Mouse (Mus musculus) neural tube, embryonic 12.5 days (tissue): Measurements from ENCODE around the gene Hils1. TPM values are rescaled to one million over a fixed set of nuclear protein-coding genes. Genes with fewer than 3 reads are reported as not detected.
A peak's percentile ranks its signal among the peaks of the same experiment; 100 is the strongest.

ENCODE experiments used
- ATAC-seq: fragments of 200-750 bp; cut with Nextera tagmentation; 2 replicates; pipeline ENCODE4 v1.8.0; 2017; ENCODE audit warnings: low read depth, mild to moderate bottlenecking, moderate TSS enrichment, moderate library complexity; ENCODE audit not compliant: low FRiP score
- H3K27ac ChIP-seq: fragments of 300-500 bp; sonication (generic); 2 replicates; pipeline ENCODE4 v1.5.1; 2016
- H3K27me3 ChIP-seq: fragments of 300-500 bp; sonication (generic); replicated peaks from 2 replicates; pipeline ENCODE4 v1.6.1; 2016; ENCODE audit warnings: mild to moderate bottlenecking
- H3K36me3 ChIP-seq: fragments of 300-500 bp; sonication (generic); 2 replicates; pipeline ENCODE4 v1.6.1; 2016; ENCODE audit warnings: mild to moderate bottlenecking
- H3K4me1 ChIP-seq: fragments of 300-500 bp; sonication (generic); 2 replicates; pipeline ENCODE4 v1.6.1; 2016
- H3K4me2 ChIP-seq: fragments of 300-500 bp; sonication (generic); replicated peaks from 2 replicates; pipeline ENCODE4 v1.6.1; 2016; ENCODE audit warnings: mild to moderate bottlenecking
- H3K4me3 ChIP-seq: fragments of 300-500 bp; sonication (generic); 2 replicates; pipeline ENCODE4 v1.5.1; 2016
- H3K9ac ChIP-seq: fragments of 300-500 bp; sonication (generic); 2 replicates; pipeline ENCODE4 v1.6.1; 2016; ENCODE audit warnings: mild to moderate bottlenecking
- H3K9me3 ChIP-seq: fragments of 300-500 bp; sonication (generic); 2 replicates; pipeline ENCODE4 v1.6.1; 2016; ENCODE audit warnings: mild to moderate bottlenecking
- WGBS: fragments of 180-500 bp; shearing (Covaris S2); methylation state at CpG from one replicate; pipeline ENCODE4 v1.1.7; 2016; 5-methylcytosine and 5-hydroxymethylcytosine counted together
- polyA plus RNA-seq: library from polyadenylated mRNA; unstranded; fragments of >200 nt; fragmentation: Nextera tagmentation; extraction: Ambion mirVana; gene quantifications from 2 replicates; pipeline ENCODE4 v1.2.1, GENCODE M21; 2016

Gene Hils1
- polyA plus RNA-seq, 1 experiment from 2014 or later = not detected

GRCm38 (mm10) chr11:94991641-94992479 is 24.5 kb downstream of the Hils1 start:
- Histone ChIP-seq H3K4me3 (peak overlapping the region; percentile 93), H3K27ac (0 out of 2 replicates have a peak overlapping the region, but pooled peaks have one; percentile 8), H3K4me2 (peak overlapping the region; percentile 88), H3K36me3 (peaks cover 16% of the 10 kb centered on the region), H3K9me3 (no peaks in the 10 kb centered on the region), H3K4me1 (peaks cover 63% of the 10 kb centered on the region), H3K9ac (peak overlapping the region; percentile 97), H3K27me3 (no peaks in the 10 kb centered on the region)
- ATAC-seq = no peak
- WGBS = under 1% methylated on average over 99 of the region's 99 CpGs

DNA sequence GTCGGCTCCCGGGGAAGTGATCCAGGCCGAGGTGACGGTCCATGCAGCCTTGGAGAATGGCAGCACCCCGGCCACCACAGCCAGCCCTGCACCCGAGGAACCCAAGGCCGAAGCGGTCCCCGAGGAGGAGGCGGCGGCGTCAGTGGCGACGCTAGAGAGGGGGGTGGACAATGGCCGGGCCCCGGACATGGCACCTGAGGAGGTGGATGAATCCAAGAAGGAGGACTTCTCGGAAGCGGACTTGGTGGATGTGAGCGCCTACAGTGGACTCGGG is 25.0 kb downstream of the Hils1 start:
- 0 out of 2 replicates have a peak overlapping the region, but pooled peaks have one; percentile 8 for H3K27ac ChIP-seq
- H3K4me1 ChIP-seq = peaks cover 60% of the 10 kb centered on the region

DNA sequence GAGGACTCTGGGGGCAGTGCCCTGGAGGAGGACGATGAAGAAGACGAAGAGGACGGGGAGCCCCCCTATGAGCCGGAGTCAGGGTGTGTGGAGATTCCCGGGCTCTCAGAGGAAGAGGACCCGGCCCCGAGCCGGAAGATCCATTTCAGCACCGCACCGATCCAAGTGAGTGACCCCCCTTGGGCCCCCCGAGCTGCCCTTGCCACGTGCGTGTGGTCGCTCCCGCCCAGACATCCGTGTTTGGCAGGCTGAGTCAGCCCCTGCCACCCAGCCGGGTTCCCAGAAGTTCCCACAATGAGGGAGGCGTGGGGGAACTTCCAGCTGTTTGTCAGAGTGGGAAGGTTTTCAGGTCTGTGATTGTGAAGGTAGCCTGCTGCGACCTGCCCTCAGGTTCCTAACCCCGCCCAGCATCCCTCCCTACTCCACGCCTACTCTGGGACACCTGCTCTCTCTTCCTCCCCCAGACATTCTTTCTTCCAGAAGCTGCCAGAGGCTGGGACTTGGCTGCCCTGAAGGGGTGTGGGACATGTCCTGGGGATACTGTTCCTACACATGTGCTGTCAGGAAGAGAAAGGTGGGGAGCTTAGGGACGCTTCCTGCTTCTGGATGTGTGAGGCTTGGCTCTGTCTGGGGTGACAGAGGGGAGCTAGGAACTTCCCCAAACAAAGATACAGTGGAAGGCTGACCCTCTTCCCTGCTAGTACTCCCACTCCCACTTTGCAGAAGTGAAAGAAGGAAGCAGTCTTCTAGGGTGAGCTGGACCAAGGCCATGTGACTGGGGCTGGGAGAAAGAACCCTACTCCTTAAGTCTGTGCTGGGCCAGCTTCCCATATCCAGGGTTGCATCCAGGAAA is 25.6 kb downstream of the Hils1 start:
- Histone ChIP-seq H3K27me3 (no peaks in the 10 kb centered on the region), H3K4me3 (peak overlapping the region; percentile 93), H3K36me3 (peaks cover 27% of the 10 kb centered on the region), H3K9ac (peak overlapping the region; percentile 97), H3K27ac (no peak overlapping the region), H3K4me2 (peak overlapping the region; percentile 88), H3K4me1 (peaks cover 64% of the 10 kb centered on the region), H3K9me3 (no peaks in the 10 kb centered on the region)
- WGBS = 2% methylated on average over 22 of the region's 22 CpGs
- ATAC-seq = no peak

More for the DNA sequence above, 25.0 kb downstream of the Hils1 start:
- no peak for ATAC-seq
- Histone ChIP-seq H3K36me3 (peaks cover 22% of the 10 kb centered on the region), H3K4me2 (peak overlapping the region; percentile 88), H3K9me3 (no peaks in the 10 kb centered on the region), H3K27me3 (no peaks in the 10 kb centered on the region), H3K4me3 (peak overlapping the region; percentile 93), H3K9ac (peak overlapping the region; percentile 97)
- WGBS = 2% methylated on average over 20 of the region's 20 CpGs

- Histone ChIP-seq H3K27me3 (no peaks in the 10 kb centered on the region), H3K36me3 (peaks cover 40% of the 10 kb centered on the region), H3K4me3 (peak overlapping the region; percentile 93), H3K4me2 (peak overlapping the region; percentile 88), H3K4me1 (peaks cover 59% of the 10 kb centered on the region), H3K27ac (no peak overlapping the region), H3K9ac (peak overlapping the region; percentile 97), H3K9me3 (no peaks in the 10 kb centered on the region)
- WGBS = 59% methylated on average over 10 of the region's 10 CpGs
- ATAC-seq = no peak
Observed at GRCm38 (mm10) chr11:94994208-94994814, 26.9 kb downstream of the Hils1 start.

GRCm38 (mm10) chr11:94994947-94995772 is 27.8 kb downstream of the Hils1 start:
- 87% methylated on average over 11 of the region's 11 CpGs for WGBS
- peak overlapping the region; percentile 88 for H3K4me2 ChIP-seq
- H3K9ac ChIP-seq = peak overlapping the region; percentile 97
- no peak overlapping the region for H3K27ac ChIP-seq
- H3K4me1 ChIP-seq = peaks cover 60% of the 10 kb centered on the region
- no peaks in the 10 kb centered on the region for H3K27me3 ChIP-seq
- no peaks in the 10 kb centered on the region for H3K9me3 ChIP-seq
- H3K4me3 ChIP-seq = peak overlapping the region; percentile 93
- no peak for ATAC-seq
- H3K36me3 ChIP-seq = peaks cover 49% of the 10 kb centered on the region

DNA sequence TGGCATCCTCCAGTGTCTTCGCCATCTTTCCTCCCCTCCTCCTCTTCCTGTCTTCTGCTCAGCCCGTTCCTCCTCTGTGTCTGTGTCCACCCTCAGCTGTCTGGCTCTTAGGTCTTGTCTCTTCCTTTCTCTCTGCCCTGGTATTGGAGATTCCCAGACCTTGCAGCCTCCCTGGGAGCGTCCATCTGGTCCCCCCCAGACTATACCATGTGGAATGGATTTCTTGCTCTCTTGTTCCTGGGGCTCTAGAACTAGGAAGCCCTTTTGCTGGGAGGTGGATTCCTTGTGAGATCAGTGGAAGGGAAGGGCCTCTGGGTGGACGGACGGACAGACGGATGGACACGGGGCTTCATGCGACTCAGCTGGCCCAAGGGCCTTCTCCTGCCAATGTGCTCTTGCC is 28.7 kb downstream of the Hils1 start:
- Histone ChIP-seq H3K27ac (no peak overlapping the region), H3K9ac (peak overlapping the region; percentile 97; the same call in 1 of the 2 replicates), H3K4me2 (peak overlapping the region; percentile 88), H3K27me3 (no peaks in the 10 kb centered on the region), H3K36me3 (peaks cover 54% of the 10 kb centered on the region), H3K4me3 (0 out of 2 replicates have a peak overlapping the region, but pooled peaks have one; percentile 10), H3K9me3 (no peaks in the 10 kb centered on the region), H3K4me1 (peaks cover 65% of the 10 kb centered on the region)
- ATAC-seq = no peak
- 89% methylated on average over 8 of the region's 8 CpGs for WGBS

- 89% methylated on average over 6 of the region's 6 CpGs for WGBS
- no peak for ATAC-seq
- Histone ChIP-seq H3K9ac (no peak overlapping the region), H3K4me1 (peaks cover 73% of the 10 kb centered on the region), H3K36me3 (peaks cover 61% of the 10 kb centered on the region), H3K27ac (no peak overlapping the region), H3K4me3 (no peak overlapping the region), H3K27me3 (no peaks in the 10 kb centered on the region), H3K9me3 (no peaks in the 10 kb centered on the region), H3K4me2 (0 out of 2 replicates have a peak overlapping the region, but pooled peaks have one; percentile 14)
Observed at GRCm38 (mm10) chr11:94996984-94997383, 29.6 kb downstream of the Hils1 start.

- Histone ChIP-seq H3K9ac (no peak overlapping the region), H3K27me3 (no peaks in the 10 kb centered on the region), H3K4me1 (peaks cover 68% of the 10 kb centered on the region), H3K4me3 (no peak overlapping the region), H3K36me3 (peaks cover 67% of the 10 kb centered on the region), H3K9me3 (no peaks in the 10 kb centered on the region), H3K27ac (no peak overlapping the region), H3K4me2 (no peak overlapping the region)
- 74% methylated on average over 5 of the region's 5 CpGs for WGBS
- no peak for ATAC-seq
Observed at GRCm38 (mm10) chr11:94997596-94997995, 30.2 kb downstream of the Hils1 start.

DNA sequence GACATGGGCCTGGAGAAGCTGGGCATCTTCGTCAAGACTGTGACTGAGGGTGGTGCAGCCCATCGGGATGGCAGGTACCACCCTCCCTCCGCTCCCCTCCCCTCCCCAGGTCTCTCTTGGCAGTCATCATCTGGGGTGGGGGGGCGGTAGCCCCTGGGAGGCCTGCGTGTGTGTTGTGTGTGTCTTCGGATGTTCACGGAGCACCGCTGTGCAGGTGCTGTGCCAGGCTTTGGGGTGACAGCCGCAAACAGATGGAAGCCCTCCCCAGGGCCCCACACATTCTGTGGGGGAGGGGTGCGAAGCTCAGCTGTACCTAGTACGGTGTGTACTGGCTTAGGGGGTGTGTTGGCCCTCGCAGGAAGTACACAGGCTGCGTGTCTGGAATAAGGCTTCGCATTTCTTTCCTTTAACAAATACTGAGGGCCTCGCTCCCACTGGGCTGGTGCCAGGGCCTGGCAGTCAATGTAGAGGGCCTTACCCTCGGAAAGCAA is 30.7 kb downstream of the Hils1 start:
- H3K4me2 ChIP-seq = no peak overlapping the region
- H3K36me3 ChIP-seq = peaks cover 72% of the 10 kb centered on the region
- WGBS = 84% methylated on average over 16 of the region's 16 CpGs
- no peak overlapping the region for H3K9ac ChIP-seq
- no peak for ATAC-seq
- H3K27me3 ChIP-seq = no peaks in the 10 kb centered on the region
- H3K9me3 ChIP-seq = no peaks in the 10 kb centered on the region
- H3K4me1 ChIP-seq = peaks cover 63% of the 10 kb centered on the region
- no peak overlapping the region for H3K4me3 ChIP-seq
- no peak overlapping the region for H3K27ac ChIP-seq

DNA sequence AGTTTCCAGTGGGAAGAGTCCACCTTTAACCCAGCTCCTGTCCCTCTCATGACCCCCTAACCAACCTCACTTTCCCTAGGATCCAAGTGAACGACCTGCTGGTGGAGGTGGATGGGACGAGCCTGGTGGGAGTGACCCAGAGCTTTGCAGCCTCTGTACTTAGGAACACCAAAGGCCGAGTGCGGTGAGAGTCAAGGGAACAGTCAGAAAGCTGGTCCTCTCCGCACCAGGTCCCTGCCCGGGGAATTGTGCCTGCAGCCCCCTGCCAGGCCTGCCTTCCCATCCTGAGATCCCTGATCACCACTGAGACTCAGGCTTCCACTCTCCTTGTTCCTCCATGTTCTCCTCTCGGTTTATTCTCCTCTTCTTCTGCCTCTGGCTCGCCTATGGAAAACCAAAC is 32.7 kb downstream of the Hils1 start:
- peak overlapping the region; percentile 21 for H3K4me2 ChIP-seq
- WGBS = 73% methylated on average over 8 of the region's 8 CpGs
- H3K27me3 ChIP-seq = no peaks in the 10 kb centered on the region
- H3K9me3 ChIP-seq = no peaks in the 10 kb centered on the region
- no peak overlapping the region; the same call in 1 of the 2 replicates for H3K4me3 ChIP-seq
- ATAC-seq = no peak
- H3K9ac ChIP-seq = 0 out of 2 replicates have a peak overlapping the region, but pooled peaks have one; percentile 29
- peaks cover 43% of the 10 kb centered on the region for H3K4me1 ChIP-seq
- peaks cover 88% of the 10 kb centered on the region for H3K36me3 ChIP-seq
- H3K27ac ChIP-seq = peak overlapping the region; percentile 46; the same call in 1 of the 2 replicates

- Histone ChIP-seq H3K4me3 (no peak overlapping the region; the same call in 1 of the 2 replicates), H3K27ac (peak overlapping the region; percentile 46), H3K36me3 (peaks cover 93% of the 10 kb centered on the region), H3K27me3 (no peaks in the 10 kb centered on the region), H3K9me3 (no peaks in the 10 kb centered on the region), H3K4me1 (peaks cover 38% of the 10 kb centered on the region), H3K9ac (0 out of 2 replicates have a peak overlapping the region, but pooled peaks have one; percentile 29), H3K4me2 (peak overlapping the region; percentile 21)
- ATAC-seq = peak; percentile 1; the same call in 1 of the 2 replicates
- WGBS = 40% methylated on average over 4 of the region's 4 CpGs
Observed at GRCm38 (mm10) chr11:95000548-95000947, 33.2 kb downstream of the Hils1 start.
